ENCODE assay signal across 26 mouse cellular contexts in genomic region chr7:45727625-45728024, GRCm38 (mm10). TPM values are rescaled to one million over a fixed set of nuclear protein-coding genes. Genes with fewer than 3 reads are reported as not detected.
"Had no signal": no experiment of that assay in that cellular context is flagged by ENCODE, and none has a peak within 500 bp of the region (broad histone marks: within the 10 kb centered on the region; RNA-seq: fewer than 3 reads in every experiment).

No protein-coding gene starts in this region.

- DNase-seq: kidney, adult 18-20 months; kidney, postnatal 25 days; layer of hippocampus, adult 9-11 months; liver; lung, adult 18-20 months; lung, postnatal 10 days; right cerebral cortex, adult 18-20 months; right cerebral cortex, postnatal 14 days; right cerebral cortex, postnatal 4 days; spleen, adult 18-20 months; thymus, postnatal 25 days had no signal

- H3K4me3 ChIP-seq: layer of hippocampus, adult 2 months; limb, embryonic 10.5 days; limb, embryonic 13.5 days; liver, embryonic 12.5 days; liver, embryonic 15.5 days; lung, embryonic 15.5 days; midbrain, embryonic 12.5 days; midbrain, embryonic 15.5 days; neural tube, embryonic 12.5 days; neural tube, embryonic 15.5 days had no signal

- H3K9ac ChIP-seq: limb, embryonic 13.5 days; liver, embryonic 12.5 days; liver, embryonic 15.5 days; lung, embryonic 15.5 days; midbrain, embryonic 12.5 days; midbrain, embryonic 15.5 days; neural tube, embryonic 12.5 days; neural tube, embryonic 15.5 days had no signal

- H3K4me1 ChIP-seq: midbrain, embryonic 15.5 days had no signal

- ATAC-seq: liver, embryonic 12.5 days; midbrain, embryonic 15.5 days had no signal

- H3K4me2 ChIP-seq: limb, embryonic 13.5 days; liver, embryonic 12.5 days; liver, embryonic 15.5 days; lung, embryonic 15.5 days; midbrain, embryonic 12.5 days; midbrain, embryonic 15.5 days; neural tube, embryonic 12.5 days; neural tube, embryonic 15.5 days had no signal

- H3K9me3 ChIP-seq: limb, embryonic 10.5 days; limb, embryonic 13.5 days; liver, embryonic 12.5 days; liver, embryonic 15.5 days; lung, embryonic 15.5 days; midbrain, embryonic 12.5 days; midbrain, embryonic 15.5 days; neural tube, embryonic 12.5 days; neural tube, embryonic 15.5 days had no signal

- H3K27me3 ChIP-seq: limb, embryonic 13.5 days; liver, embryonic 12.5 days; liver, embryonic 15.5 days; lung, embryonic 15.5 days; midbrain, embryonic 12.5 days; midbrain, embryonic 15.5 days; neural tube, embryonic 12.5 days; neural tube, embryonic 15.5 days had no signal

- H3K27ac ChIP-seq: kidney, postnatal 0 days; limb, embryonic 10.5 days; limb, embryonic 13.5 days; liver, embryonic 12.5 days; liver, embryonic 15.5 days; lung, embryonic 15.5 days; macrophage; midbrain, embryonic 12.5 days; midbrain, embryonic 15.5 days; neural tube, embryonic 12.5 days; neural tube, embryonic 15.5 days had no signal

RNA-seq across cellular contexts. Expression of gene Spaca4, which starts 2.0 kb away (rescaled TPM):
- polyA plus RNA-seq: kidney, embryonic 14.5 days; kidney, postnatal 0 days; large intestine, adult 2 months; limb, embryonic 10.5 days; limb, embryonic 13.5 days; liver, embryonic 12.5 days; liver, embryonic 15.5 days; lung, embryonic 15.5 days; macrophage; midbrain, embryonic 12.5 days; midbrain, embryonic 15.5 days; neural tube, embryonic 12.5 days; neural tube, embryonic 15.5 days; thymus, postnatal 0 days had no signal

RNA-seq across cellular contexts. Expression of gene Fam83e, which starts 6.6 kb away (rescaled TPM):
- polyA plus RNA-seq: macrophage had no signal
